Mouse (Mus musculus) layer of hippocampus, adult 9-11 months (tissue): ENCODE measurements around the gene Spock1.
"Not testable (repeated sequence)": the region's sequence is repeated elsewhere in the genome, so short reads cannot be mapped to it uniquely, and the experiment has no call there.

Experiments
- DNase-seq: peaks from one replicate; pipeline ENCODE4 v3.0.0; 2022

Spock1 gene

DNA sequence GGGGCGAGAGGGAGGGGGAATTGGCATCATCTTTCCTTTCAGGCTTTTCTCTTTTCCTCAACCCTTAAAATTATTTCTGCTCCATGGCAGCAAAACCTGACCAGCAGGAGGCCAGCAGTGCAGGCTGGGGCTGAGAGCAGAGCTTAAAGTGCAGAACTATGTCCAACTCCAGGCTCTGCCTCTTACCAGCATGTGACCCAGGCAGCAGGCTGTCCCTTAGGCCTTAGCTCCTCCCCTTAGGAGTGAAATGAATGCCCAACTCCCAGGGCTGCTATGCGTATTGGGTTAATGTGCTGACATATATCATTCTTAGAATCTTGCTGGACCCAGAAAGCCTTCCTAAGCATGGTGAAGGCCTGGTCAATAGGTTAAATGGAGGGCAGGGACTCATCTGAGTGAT lies 434.1 kb downstream of the Spock1 start:
- no peak for DNase-seq

DNA sequence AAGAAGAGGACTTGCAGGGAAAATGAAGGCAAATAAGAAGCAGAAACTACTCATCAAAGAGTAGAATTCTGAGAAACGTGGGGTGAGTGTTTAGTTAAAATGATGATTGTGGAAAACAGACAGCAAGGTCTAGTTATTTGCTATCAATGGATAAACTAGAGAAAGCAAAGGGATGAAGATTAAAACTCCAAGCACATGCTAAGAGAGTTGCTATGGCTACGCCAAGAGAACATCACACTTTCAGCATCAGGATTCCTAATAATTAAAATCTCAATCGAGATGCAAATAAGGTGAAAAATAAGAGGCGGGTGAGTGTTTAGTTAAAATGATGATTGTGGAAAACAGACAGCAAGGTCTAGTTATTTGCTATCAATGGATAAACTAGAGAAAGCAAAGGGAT lies 437.2 kb downstream of the Spock1 start:
- not testable (repeated sequence) for DNase-seq

DNA sequence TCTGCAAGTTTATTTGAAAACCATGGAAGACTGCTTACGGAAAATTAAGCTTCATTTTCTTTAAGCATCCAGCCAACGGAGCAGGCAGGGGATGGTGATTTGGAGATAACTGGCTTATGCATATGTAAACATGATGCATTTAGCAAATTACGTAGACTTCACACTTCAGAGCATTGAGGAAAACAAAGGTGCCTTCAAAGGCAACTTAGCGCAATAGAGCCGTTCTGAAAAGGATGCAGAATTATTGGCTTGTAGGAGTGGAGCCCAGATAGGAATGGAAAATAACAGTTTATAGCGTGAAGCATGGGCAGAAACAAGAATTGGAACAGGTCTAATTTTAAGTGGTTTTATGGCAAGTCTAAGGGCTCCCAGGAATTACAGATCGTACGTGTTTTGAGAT lies 448.2 kb downstream of the Spock1 start:
- DNase-seq: no peak

DNA sequence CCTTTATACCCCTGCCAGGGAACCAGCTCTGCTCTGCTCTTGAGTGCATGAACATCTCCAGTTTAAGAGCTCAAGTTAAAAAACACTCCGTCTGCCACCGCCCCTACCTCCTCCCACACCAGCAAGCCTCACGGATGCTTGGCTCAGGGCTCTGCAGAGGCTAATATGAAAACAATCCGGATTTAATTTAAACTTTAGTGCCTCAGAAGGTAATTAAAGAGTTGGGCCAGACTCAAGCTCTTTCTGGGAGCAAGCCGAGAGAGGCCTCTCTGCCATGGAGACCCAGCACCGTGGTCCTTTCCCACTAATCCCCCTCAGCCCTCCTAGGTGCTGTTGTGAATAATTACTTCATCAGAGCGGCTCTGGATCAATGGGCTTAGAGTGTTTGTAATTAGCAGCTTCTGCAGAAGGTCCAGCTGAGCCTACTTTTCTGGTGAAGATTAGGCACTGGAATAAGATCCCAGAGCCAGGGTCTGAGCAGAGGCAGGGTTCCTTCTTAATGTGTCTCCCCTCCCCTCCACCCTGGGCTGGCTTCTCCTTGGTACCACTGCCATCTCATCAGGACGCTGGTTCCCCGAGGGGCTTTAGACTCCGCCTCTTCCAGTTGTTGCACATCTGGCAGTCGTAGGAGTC lies 457.8 kb downstream of the Spock1 start:
- peak; percentile 27 for DNase-seq

DNA sequence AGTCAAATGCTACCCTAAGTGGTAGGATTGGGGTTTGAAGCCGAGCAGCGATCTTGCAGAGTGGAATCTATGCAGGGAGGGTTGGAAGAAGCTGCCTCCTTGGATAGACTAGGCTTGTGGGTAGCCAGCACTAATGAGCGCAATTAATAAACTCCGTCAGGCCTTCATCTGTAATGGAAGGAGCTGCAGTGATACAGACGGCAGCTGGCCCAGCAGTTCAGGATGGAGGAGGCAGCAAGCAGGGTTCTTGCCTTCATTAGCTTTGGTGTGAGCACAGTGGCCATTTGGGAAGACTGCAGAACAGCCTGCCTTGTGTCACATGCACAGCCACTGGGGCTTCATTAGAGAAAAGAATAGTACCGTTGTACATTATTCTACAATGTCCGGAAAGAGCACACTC lies 459.2 kb downstream of the Spock1 start:
- no peak for DNase-seq

DNA sequence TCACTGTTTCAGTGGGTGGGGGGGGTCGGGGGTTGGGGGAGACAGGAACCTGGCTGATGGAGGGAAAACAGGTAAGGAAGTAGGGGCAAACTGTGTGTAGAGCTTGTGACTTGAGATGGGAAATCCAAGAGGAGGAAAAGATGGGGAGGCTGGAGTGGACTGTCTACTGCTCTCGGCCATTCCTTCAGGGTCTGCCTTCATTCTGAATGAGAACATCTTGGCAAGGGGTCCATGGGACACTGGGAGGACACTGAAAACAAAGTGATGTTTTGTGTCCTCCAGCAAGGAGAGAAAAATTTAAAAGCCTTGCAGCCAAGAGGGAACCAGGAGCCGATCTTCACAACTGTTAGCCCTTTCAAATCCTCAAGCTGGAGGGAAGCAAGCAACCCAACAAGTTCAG lies 463.2 kb downstream of the Spock1 start:
- DNase-seq: no peak

DNA sequence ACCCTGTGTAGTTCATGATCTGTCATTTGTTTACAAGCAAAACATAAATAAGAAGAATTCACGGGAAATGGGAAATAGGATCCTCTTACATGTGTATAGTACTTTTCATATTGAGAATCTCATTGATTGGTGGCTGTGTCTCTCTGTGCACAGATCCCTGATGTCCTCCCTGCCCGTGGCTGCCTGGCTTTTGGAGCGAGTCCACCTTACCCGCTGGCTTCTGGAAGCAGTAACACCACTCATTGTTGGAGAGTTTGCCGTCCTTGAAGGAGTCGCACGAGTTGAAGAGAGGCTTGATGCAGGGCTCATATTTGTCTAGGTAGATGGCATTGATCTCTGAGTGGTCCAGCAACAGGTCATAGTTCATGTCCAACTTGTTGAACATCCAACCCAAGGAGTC lies 468.0 kb downstream of the Spock1 start:
- DNase-seq: no peak

DNA sequence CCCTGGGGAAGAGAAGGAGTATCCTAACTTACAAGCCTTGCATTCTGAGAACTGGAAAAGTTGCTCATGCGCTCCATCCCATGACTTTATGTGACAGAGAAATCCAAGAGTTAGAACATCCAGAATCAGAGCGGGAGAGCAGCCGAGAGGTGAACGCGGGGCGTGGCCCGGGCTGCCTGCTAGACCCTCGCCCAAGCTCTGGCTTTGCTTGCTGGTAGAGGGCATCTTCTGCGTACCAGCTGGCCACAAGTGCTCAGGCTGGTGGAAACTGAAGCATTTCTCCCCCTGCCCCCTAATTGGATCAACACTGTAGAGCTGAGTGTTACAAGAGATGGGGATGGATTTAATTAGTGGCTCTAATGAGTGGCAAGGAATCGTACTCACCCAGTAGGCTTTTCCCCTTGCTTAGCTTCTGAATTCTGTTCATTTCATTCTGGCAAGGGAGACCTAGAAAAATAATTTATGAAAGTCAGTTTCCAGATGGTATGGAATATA lies 472.4 kb downstream of the Spock1 start:
- no peak for DNase-seq

DNA sequence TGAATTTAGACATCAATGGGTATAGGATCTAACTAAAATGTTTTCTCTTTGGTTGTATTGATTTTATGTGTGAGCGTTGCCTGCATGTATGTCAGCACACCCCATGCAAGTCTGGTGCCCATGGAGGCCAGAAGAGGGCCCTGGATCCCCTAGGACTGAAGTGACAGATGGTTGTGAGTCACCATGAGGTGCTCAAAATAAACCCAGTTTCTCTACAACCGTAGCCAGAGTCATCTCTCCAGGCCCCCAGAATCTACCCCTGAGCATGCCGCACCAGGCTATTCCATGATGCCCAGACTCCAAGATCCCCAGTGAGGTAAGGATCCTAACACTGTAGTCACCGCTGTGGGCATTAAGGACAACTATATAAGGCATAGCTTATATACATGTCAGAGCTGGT lies 474.3 kb downstream of the Spock1 start:
- DNase-seq: no peak

DNA sequence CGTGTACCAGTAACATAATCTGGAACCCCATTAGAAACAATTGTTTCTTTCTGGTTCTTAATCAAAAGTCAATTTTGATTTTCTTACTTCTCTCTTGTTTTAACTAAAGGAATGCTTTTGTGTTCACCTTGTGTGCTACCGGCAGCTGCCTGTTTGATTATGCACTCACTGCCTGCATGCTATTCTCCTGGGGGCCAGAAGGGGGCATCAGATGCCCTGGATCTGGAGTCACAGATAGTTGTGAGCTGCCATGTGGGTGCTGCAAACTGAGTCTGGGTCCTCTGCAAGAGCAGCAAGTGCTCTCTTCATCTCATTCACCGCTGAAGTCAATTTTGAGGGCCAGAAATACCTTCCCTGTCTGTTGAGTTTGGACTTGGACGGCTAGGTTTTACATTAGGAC lies 476.3 kb downstream of the Spock1 start:
- DNase-seq: no peak

DNA sequence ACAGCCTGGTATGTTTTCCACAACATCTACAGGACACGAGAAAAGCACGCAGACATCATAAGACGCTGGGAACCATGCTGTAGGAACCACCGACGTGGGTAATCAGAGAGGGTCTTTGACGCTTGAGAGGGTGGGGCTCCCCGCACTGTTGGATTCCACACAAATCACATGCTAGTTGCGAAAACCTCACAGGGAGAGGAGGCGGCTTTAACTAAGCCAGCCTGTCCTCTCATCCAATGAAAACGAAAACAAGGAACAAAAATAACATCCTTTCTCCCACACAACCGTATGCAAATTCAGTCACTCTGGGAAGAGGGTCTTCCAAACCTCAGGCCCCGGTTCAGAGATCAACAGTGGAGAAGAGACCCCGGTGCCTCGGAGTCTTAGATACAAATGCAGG lies 479.3 kb downstream of the Spock1 start:
- no peak for DNase-seq

DNA sequence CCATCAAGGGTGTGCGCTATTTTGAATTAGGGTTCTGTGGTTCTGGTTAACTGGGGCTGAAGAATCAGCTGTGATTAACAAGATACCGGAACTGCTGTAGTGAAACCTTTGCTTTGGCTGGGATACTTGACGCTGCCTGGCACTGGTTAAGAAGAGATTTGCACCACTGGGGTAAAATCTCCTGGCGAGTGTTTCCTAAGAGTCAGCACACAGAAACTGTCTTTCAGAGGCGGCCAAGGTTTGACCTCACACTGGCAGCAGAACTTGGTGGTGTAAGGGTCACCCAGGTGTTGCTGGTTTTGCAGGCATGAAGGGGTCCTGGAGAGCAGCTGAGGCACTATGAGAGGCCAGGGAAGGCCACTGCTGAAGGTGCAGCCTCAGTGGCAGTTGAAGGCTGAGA lies 489.4 kb downstream of the Spock1 start:
- DNase-seq: no peak

DNA sequence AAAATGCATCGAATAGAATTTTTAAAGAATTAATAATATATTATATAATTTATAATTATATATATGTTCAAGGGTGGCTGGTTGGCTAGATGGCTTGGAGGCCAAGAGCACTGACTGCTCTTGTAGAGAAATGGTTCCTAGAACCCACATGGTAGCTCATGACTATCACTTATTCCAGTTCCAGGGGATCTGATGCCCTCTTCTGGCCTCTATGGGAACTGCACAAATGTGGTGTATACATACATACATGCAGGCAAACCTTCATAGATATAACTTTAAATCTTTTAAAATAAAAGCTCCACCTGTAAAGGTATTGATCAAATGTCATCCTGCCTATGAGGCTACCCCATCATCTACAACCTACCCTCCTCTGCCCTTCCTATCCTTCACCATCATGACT lies 493.4 kb downstream of the Spock1 start:
- DNase-seq: no peak

DNA sequence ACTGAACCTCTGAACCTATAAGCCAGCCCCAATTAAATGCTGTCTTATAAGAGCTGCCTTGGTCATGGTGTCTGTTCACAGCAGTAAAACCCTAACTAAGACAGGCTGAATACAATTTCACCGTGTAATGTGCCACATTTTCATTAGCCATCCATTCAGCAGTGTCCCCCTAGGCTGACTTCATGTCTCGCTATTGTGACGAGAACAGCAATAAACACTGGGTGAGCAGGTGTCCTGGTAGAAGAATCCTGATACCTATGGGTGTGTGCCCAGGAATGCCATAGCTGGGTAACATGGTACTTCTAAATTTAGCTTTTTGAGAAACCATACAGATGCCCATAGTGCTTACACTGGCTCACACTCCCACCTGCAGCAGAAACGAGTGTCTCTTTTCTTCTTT lies 500.5 kb downstream of the Spock1 start:
- DNase-seq: no peak

DNA sequence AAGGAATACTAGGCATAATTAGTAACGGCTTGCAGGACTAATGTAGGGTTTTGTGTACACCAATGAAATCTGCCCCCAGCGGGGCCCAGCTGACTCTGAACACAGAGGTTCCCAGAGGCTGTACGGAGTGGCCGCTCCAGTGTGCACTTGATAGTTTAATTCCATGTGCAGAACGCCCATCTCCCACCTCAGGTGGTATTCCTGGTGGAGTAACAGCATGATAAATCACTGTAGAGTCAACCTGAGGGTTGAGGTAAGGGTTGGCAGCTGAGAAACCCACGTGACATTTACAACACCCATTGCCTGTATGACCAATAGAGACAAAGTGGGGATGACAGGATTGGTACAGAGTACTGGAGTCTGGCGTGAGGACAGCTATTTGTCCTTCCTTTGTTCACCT lies 505.7 kb downstream of the Spock1 start:
- DNase-seq: no peak

DNA sequence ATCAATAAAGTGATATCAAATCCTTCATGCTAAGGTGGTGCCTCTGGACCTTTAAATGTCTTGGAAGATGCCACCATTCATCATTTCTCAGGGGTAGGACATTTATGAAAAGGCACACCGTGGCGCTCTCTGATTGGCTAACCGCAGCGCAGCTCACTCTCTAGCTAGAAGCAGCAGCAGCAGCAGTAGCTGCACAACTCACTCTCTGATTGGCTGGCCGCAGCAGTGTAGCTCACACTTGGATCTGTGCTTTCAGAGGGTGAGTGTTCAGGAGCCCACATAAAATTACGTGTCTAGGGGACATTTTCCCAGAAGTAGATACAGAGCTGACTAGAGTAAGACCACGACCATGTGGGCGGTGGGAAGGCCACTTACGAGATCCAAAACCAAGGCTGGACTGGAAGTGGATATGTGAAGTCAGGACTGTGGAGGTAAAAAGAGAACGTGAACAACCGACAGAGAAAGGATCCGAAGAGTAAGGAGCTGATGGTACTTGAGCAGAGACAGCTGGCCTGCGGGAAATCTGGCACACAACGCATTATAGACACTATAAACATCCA lies 535.9 kb downstream of the Spock1 start:
- no peak for DNase-seq
